Mouse (Mus musculus): Measurements from ENCODE around the gene Vmn1r86.

GRCm38 (mm10) chr7:13119817-13120216, at the start of gene Vmn1r86:
- TF ChIP-seq CTCF (IDR thresholded peaks at IDR 0.05; ENCODE audit: low read depth) (no peak), EP300 (IDR thresholded peaks at IDR 0.05; ENCODE audit: low read depth) (no peak)

Measured in heart, postnatal 0 days (tissue).